Mouse (Mus musculus): Measurements from ENCODE around the gene Olig2.

GRCm38 (mm10) chr16:91239024-91239423 lies 13.8 kb downstream of the Olig2 start:
- TF ChIP-seq POLR2A (IDR thresholded peaks at IDR 0.05; ENCODE audit: borderline replicate concordance, control insufficient read depth, low read depth, low read length) (no peak), CTCF (IDR thresholded peaks at IDR 0.05; ENCODE audit: control insufficient read depth, insufficient read depth, low read length) (no peak)
